Mouse (Mus musculus) G1E (cell line): ENCODE measurements around the gene Cdh5.

Experiments
- CTCF ChIP-seq: IDR thresholded peaks from 2 replicates; pipeline ENCODE4 v1.5.1; 2012; ENCODE audit warnings: low read depth, low read length, inconsistent platforms, mixed read lengths
- GATA1 ChIP-seq: IDR thresholded peaks from 2 replicates; pipeline ENCODE4 v1.6.1; 2012; ENCODE audit warnings: borderline replicate concordance, low read length, inconsistent platforms, mixed read lengths

DNA sequence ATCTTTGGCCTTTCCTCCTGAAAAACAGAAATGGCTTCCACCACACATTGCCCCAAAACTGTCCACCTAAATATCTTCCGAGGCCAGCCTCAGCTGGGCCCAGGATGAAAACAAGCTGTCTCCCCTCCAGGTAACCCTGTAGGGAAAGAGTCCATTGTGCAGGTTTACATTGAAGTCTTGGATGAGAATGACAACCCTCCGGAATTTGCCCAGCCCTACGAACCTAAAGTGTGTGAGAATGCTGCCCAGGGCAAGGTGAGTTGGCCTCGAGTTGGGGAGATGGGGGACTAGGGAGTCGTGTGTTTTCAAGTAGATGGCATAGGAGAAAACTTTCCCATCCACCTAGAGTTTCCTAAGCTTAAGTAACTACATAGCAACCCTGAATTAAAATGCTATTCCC is 36.2 kb downstream of the Cdh5 start:
- no peak for TF ChIP-seq CTCF
- TF ChIP-seq GATA1, result no peak
